Mouse (Mus musculus) regulatory T cell (primary cell): Measurements from ENCODE around the gene Dpep1.

Experiments used
- in situ Hi-C: fragments of 300-600 bp; cut with MboI, MseI; formaldehyde crosslinking; loops from one replicate; pipeline ENCODE4 v1.15.1; 2025; ENCODE audit warnings: high pct_unique_total_duplicates

Dpep1 gene

DNA sequence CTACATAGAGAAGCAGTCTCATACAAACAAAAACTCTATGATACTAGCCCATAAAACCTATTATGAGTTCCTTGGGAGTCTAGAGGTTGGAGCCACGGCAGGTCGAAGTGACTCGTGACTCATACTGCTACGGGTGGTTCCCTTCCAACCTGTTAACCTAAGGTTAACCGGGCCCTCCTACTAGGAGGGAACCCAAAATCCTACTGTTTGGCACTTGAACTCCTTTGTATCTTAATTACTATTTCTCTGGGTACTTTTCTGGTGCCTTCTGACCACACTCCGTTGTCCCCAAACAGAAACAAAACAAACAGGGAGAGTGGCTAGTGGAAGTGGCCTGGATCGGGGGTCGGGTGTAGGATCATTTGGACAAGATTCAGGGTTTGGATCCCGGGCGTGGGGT lies 25.8 kb downstream of the Dpep1 start:
- in situ Hi-C loops, result no loop called here

DNA sequence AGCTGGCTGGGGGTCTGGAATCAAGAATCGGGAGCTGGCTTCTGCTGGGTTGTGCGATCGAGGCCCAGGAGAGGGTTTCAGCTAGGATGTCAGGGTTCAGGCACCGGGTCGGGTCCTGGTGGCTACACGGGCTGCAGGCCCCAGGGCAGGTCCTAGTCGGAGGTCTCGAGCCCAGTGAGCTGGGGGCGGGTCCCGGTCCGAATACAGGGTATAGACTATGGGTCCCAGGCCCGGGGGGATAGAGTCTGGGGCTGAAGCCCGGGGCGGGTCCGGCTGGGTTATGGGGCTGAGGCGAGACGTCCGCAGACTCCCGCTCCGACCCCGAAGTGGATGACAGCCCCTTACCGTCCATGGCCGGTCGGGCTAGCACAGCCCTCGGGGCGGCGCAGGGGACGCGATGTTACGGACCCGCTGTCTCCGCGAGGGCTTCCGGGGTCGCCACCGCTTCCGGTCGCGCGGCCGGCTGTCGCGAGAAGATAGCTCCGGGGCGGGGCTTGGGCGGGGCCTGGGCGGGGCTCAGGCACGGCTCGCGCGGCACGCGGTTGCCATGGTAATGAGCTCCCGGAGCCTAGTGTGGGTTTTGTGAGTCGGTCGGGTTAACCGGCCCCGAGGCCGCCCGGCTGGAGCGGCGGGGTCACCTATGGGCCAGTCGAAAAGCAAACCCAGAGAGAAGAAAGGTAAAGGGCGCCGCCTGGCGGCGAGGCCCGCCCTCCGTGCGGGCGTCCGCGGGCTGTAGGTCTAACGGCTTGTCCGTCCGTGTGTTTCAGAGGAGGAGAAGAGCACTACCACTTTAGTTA lies 26.5 kb downstream of the Dpep1 start, which contains the start of the genes Chmp1a and Spata33:
Chmp1a (minus strand) TSS at position 443 of the 797 bp plus-strand sequence.
Spata33 (plus strand) TSS at position 512 of the 797 bp plus-strand sequence.
- in situ Hi-C loops, result no loop called here

DNA sequence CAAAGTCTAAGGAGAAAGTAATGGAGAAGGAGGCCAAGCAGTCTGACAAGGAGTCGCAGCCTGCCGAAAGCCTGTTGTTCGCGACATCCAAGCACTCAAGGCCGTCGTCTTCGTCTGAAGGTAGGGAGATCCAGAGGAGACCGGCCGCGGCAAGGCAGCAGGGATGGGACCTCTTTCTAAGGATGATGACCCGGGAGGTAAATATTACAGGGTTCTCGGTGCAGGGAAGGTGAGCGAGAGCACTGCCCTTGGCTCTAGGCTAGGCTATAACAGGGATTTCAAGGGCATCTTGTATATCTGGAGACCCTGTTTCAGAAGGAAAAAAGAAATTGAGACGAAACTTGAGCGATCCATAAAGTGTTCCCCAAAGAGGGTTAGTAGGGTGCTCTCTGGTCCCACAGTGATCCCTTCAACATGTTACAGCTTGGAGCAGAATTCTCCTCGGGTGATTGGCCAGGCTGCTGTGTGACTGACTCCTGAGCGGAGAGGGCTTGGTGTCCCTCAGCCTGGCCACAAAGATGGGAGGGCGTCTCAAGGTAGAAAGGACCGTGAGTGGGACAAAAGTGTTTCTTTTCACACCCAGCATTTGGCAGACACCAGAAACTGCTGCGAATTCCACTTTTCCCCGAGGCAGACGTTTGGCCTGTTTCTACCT lies 27.2 kb downstream of the Dpep1 start:
- in situ Hi-C loops, result no loop called here

- in situ Hi-C loops, result no loop called here
These were observed 29.4 kb downstream of the Dpep1 start for GRCm38 (mm10) chr8:123215430-123215829.

DNA sequence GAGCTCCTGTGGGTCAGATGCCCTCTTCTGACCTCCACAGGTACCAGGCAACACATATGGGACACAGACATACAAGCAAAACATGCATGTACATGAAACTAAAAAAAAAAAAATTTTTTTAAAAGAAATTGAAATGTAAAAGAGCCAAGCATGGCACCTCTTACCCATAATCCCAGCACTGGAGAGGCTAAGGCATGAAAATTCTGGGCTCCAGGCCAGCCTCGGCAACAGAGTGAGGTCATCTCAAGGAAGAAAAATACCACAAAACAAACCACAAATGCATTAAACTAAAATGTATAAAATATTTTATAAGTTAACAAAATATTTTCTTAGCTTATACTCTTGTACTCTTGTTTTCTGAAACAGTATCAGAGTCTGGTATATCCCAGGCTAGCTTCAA lies 34.9 kb downstream of the Dpep1 start:
- in situ Hi-C loops, result no loop called here

GRCm38 (mm10) chr8:123224278-123225266 lies 38.5 kb downstream of the Dpep1 start, which contains the start of gene Cdk10:
Cdk10 (plus strand) TSS chr8:123224842.
- in situ Hi-C loops, result loop anchor here (25.0 kb wide), 1 partner anchor 1362 kb away; no protein-coding TSS in a partner anchor

- in situ Hi-C loops, result loop anchor here (25.0 kb wide), 1 partner anchor 1366 kb away; no protein-coding TSS in a partner anchor
These were observed 42.4 kb downstream of the Dpep1 start for GRCm38 (mm10) chr8:123228416-123228815.

- in situ Hi-C loops, result loop anchor here (25.0 kb wide), 1 partner anchor 1368 kb away; no protein-coding TSS in a partner anchor
These were observed 44.3 kb downstream of the Dpep1 start for GRCm38 (mm10) chr8:123230326-123230725.

- in situ Hi-C loops, result loop anchor here (25.0 kb wide), 1 partner anchor 1369 kb away; no protein-coding TSS in a partner anchor
These were observed 45.7 kb downstream of the Dpep1 start for GRCm38 (mm10) chr8:123231742-123232141.

DNA sequence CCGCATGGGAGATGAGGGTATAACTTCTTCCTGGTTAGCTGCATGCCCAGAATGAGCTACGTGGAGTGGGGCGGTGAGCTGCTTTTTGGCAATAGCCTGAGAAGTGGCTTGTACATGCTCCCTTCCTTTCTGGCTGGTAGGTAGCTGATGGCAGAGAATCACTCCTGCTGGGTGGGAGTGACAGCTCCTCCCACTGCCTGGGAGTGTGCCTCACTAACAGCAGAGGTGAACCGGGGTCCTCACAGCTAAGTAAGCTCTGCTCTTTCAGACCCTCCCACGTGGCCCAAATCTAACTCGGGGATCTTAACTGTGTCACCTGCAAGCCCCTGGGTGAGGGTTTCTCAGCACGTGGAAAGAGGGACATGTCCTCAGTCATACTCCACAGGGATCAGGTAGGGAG lies 46.5 kb downstream of the Dpep1 start:
- in situ Hi-C loops, result loop anchor here (25.0 kb wide), 1 partner anchor 1370 kb away; no protein-coding TSS in a partner anchor

DNA sequence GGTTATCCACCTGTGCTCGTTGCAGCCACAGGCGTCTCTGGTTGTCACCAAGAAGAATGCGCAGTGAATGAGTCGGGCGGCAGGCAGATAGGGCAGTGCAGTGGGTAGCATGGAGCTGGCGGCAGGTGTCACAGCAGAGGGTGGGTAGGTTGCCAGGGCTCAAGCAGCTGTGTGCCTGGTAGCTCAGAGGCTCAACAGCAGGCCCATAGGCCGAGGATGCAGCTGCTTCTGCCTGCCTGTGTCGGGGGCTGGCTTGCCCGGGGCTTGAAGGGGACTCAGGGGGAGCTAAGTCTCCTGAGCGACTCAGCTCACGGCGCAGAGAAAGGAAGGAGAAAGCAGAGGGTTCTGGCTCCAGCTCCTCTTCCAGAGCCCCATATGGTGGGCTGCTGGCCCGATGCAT lies 47.3 kb downstream of the Dpep1 start:
- in situ Hi-C loops, result loop anchor here (25.0 kb wide), 1 partner anchor 1371 kb away; no protein-coding TSS in a partner anchor

- in situ Hi-C loops, result loop anchor here (25.0 kb wide), 1 partner anchor 1371 kb away; no protein-coding TSS in a partner anchor
These were observed 47.7 kb downstream of the Dpep1 start for GRCm38 (mm10) chr8:123233760-123234159.

- in situ Hi-C loops, result loop anchor here (25.0 kb wide), 1 partner anchor 1373 kb away; no protein-coding TSS in a partner anchor
These were observed 49.0 kb downstream of the Dpep1 start for GRCm38 (mm10) chr8:123234918-123235519.

GRCm38 (mm10) chr8:123235520-123236497 lies 49.8 kb downstream of the Dpep1 start, which contains the start of gene Spata2l:
Spata2l (minus strand) TSS chr8:123236233.
- in situ Hi-C loops, result loop anchor here (25.0 kb wide), 1 partner anchor 1374 kb away; no protein-coding TSS in a partner anchor

DNA sequence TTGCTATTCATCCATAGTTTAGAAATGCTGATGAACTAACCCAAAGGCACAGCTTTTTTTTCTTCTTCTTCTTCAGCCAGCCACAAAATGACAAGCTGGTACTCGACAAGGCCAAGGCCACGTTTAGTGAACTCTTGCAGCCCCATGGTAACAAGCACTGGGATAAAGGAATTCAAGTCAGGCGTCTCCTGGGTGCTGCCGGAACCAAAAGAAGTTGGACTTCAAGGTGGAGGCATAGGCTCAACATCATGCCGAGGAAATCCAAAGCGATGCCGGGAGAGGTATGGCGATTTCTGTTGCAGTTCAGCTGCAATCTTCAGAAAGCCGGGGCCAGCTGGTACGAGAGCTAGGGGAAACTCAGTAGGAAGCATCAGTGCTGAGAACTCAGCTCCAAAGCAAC lies 53.4 kb downstream of the Dpep1 start:
- in situ Hi-C loops, result loop anchor here (25.0 kb wide), 1 partner anchor 1377 kb away; no protein-coding TSS in a partner anchor

DNA sequence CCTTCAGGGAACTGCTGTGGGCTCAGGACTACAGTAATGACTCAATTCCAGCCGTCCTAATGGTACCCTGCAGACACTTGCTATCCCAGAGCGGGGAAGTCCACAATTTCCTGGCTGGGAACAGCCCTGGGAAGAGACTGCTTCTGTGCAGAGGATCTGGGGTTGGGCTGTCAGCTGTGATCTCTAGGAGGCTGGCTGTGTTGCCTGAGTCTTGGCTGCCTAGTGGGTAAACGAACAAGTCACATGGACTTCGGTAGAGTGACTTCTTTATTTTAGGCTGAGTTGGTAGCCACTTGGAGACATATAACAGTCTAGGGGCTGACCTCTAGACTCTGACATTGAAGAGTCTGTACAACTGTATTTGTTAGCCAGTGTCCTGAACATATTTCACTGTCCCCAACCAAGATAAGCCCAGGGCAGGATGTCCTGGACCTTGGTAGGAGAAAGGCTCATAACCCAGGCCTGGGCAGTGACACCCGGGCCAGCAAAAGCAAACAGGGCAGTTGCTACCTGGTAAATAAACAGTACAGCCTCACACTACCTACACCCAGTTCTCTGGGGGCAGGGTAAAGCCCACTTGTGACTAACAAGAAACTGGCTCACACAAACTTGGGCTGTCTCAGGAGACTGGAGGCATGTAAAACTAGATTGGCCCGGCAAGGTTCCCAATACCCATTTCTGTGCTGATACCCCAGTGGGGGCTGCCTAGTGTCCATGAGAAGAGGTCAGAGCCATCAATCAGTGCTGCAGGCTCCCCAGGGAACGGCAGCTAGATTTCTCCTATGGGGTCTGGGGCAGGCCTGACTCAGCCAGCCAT lies 56.3 kb downstream of the Dpep1 start:
- in situ Hi-C loops, result loop anchor here (25.0 kb wide), 1 partner anchor 1380 kb away; no protein-coding TSS in a partner anchor

DNA sequence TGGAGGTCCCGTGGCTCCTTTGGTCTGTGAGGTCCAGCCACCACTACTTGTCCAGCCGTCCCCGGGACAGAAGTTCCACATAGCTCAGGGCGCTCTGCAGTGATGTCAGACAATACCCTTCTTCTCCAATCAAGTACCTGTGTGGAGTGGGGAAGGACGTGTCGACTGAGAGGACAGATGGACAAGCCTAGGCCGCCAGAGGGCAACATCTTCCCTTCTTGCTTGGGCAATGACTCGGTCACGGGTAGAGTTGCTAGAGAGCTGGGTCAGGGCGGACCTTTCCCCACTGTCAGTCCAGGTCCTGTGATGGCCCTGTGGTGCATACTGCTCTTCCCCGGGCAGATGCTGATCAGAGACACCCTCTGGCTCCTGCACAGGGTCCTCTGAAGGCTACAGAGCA lies 57.0 kb downstream of the Dpep1 start:
- in situ Hi-C loops, result loop anchor here (25.0 kb wide), 1 partner anchor 1381 kb away; no protein-coding TSS in a partner anchor

DNA sequence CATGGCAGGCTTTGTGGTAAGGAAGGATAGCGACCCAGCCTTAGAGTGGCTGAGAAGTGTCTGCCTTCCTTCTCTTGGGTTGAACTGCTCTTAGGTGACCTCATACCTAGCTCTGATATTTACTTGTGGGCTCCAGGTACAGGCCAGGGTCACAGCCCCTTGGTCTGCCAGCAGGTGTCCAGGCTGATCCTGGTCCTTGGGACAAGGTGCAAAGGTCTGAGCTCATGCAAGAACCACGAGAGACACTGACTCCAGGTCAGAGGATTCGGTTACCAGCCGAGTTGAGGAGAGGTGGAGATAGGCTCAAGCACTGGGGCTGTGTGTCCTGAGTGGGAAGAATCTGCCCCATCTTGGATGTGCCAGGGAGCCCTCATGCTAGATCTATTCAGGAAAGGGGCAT lies 58.3 kb downstream of the Dpep1 start:
- in situ Hi-C loops, result loop anchor here (25.0 kb wide), 1 partner anchor 1382 kb away; no protein-coding TSS in a partner anchor
